Mouse (Mus musculus) MEL (cell line): ENCODE measurements at regions not wholly inside any gene's neighbourhood (a gene's known extent, or its start where the extent isn't known, plus 50 kb on each side); places are given as distances from the start of the nearest gene placed in this dataset.

Experiments used
- DNase-seq: peaks from one replicate; pipeline ENCODE4 v3.0.0; 2011; ENCODE audit warnings: low read depth, low spot score
- H3K27ac ChIP-seq: 2 replicates; pipeline ENCODE4 v1.5.1; 2012; ENCODE audit warnings: low read depth, mild to moderate bottlenecking, control low read depth, low read length, moderate library complexity; ENCODE audit not compliant: control insufficient read depth
- H3K27me3 ChIP-seq, 2 experiments: fragments of 150-350 bp in 1 of 2; sonication (generic) in 1 of 2; 2 replicates each; pipeline ENCODE4 v1.6.1; 2012; ENCODE audit warnings: low read length in 2 of 2, mild to moderate bottlenecking in 2 of 2, improper control_type of control experiment in 1 of 2, moderate library complexity in 1 of 2; ENCODE audit not compliant: insufficient read depth in 2 of 2, control insufficient read depth in 1 of 2
- H3K36me3 ChIP-seq, 2 experiments: 2 replicates each; pipeline ENCODE4 v1.6.1; 2012 to 2014; ENCODE audit warnings: low read length in 2 of 2, improper control_type of control experiment in 1 of 2, inconsistent platforms in 1 of 2, mild to moderate bottlenecking in 1 of 2; ENCODE audit not compliant: insufficient read depth in 2 of 2, control insufficient read depth in 1 of 2
- H3K4me1 ChIP-seq, 2 experiments: fragments of 150-350 bp in 1 of 2; sonication (generic) in 1 of 2; 2 replicates each; pipeline ENCODE4 v1.6.1; 2012; ENCODE audit warnings: low read length in 2 of 2, improper control_type of control experiment in 1 of 2, mild to moderate bottlenecking in 1 of 2; ENCODE audit not compliant: insufficient read depth in 2 of 2, control insufficient read depth in 1 of 2
- H3K4me3 ChIP-seq, 2 experiments: fragments of 150-350 bp in 1 of 2; sonication (generic) in 1 of 2; 2 replicates each; pipeline ENCODE4 v1.5.1; 2012; ENCODE audit warnings: low read depth in 2 of 2, low read length in 2 of 2, mild to moderate bottlenecking in 2 of 2, moderate library complexity in 2 of 2, control low read depth in 1 of 2, improper control_type of control experiment in 1 of 2; ENCODE audit not compliant: control insufficient read depth in 1 of 2, insufficient read depth in 1 of 2
- H3K79me2 ChIP-seq: 2 replicates; pipeline ENCODE4 v1.6.1; 2012; ENCODE audit warnings: mild to moderate bottlenecking, low read length, moderate library complexity; ENCODE audit not compliant: control insufficient read depth, poor library complexity, insufficient read depth
- H3K9ac ChIP-seq: 2 replicates; pipeline ENCODE4 v1.6.1; 2012; ENCODE audit warnings: low read depth, mild to moderate bottlenecking, control low read depth, low read length, moderate library complexity; ENCODE audit not compliant: control insufficient read depth, poor library complexity, severe bottlenecking
- H3K9me3 ChIP-seq: fragments of 150-350 bp; sonication (generic); replicated peaks from 2 replicates; pipeline ENCODE4 v1.6.1; 2012; ENCODE audit warnings: mild to moderate bottlenecking, low read length, improper control_type of control experiment, moderate library complexity; ENCODE audit not compliant: insufficient read depth
- BHLHE40 ChIP-seq: IDR thresholded peaks from 2 replicates; pipeline ENCODE4 v1.6.1; 2012; ENCODE audit warnings: low read depth, mild to moderate bottlenecking, inconsistent platforms, low read length, improper control_type of control experiment, borderline replicate concordance
- CHD2 ChIP-seq: IDR thresholded peaks from 2 replicates; pipeline ENCODE4 v1.6.1; 2011; ENCODE audit warnings: low read length, improper control_type of control experiment
- E2F4 ChIP-seq: IDR thresholded peaks from 2 replicates; pipeline ENCODE4 v1.6.1; 2011; ENCODE audit warnings: low read depth, low read length, improper control_type of control experiment, borderline replicate concordance
- EP300 ChIP-seq, 2 experiments: IDR thresholded peaks; 2 replicates each; pipeline ENCODE4 v1.6.1; 2011; ENCODE audit warnings: improper control_type of control experiment in 2 of 2, low read length in 2 of 2, low read depth in 1 of 2, mild to moderate bottlenecking in 1 of 2
- ETS1 ChIP-seq: IDR thresholded peaks from 2 replicates; pipeline ENCODE4 v1.6.1; 2012; ENCODE audit warnings: low read depth, mild to moderate bottlenecking, inconsistent platforms, low read length, improper control_type of control experiment, moderate library complexity
- GABPA ChIP-seq: IDR thresholded peaks from 2 replicates; pipeline ENCODE4 v1.6.1; 2012; ENCODE audit warnings: low read depth, mild to moderate bottlenecking, inconsistent platforms, low read length, improper control_type of control experiment, moderate library complexity
- GATA1 ChIP-seq: IDR thresholded peaks from 2 replicates; pipeline ENCODE4 v1.6.1; 2011; ENCODE audit warnings: low read depth, low read length, improper control_type of control experiment
- JUND ChIP-seq: IDR thresholded peaks from 2 replicates; pipeline ENCODE4 v1.6.1; 2011; ENCODE audit warnings: low read depth, mild to moderate bottlenecking, improper control_type of control experiment, low read length
- MAFK ChIP-seq: IDR thresholded peaks from 2 replicates; pipeline ENCODE4 v1.6.1; 2011; ENCODE audit warnings: low read depth, mild to moderate bottlenecking, low read length, improper control_type of control experiment, borderline replicate concordance
- MEF2A ChIP-seq: IDR thresholded peaks from 2 replicates; pipeline ENCODE4 v1.6.1; 2014; ENCODE audit warnings: low read depth, mild to moderate bottlenecking, inconsistent platforms, low read length, improper control_type of control experiment; ENCODE audit not compliant: poor library complexity, insufficient replicate concordance, severe bottlenecking; ENCODE audit errors: extremely low read depth
- MYB ChIP-seq: IDR thresholded peaks from 2 replicates; pipeline ENCODE4 v1.6.1; 2011; ENCODE audit warnings: mild to moderate bottlenecking, low read depth, low read length, improper control_type of control experiment
- MYC ChIP-seq: IDR thresholded peaks from 2 replicates; pipeline ENCODE4 v1.6.1; 2011; ENCODE audit warnings: low read depth, mild to moderate bottlenecking, low read length, improper control_type of control experiment, moderate library complexity
- NELFE ChIP-seq: IDR thresholded peaks from 2 replicates; pipeline ENCODE4 v1.6.1; 2011; ENCODE audit warnings: low read depth, low read length, improper control_type of control experiment
- NRF1 ChIP-seq: IDR thresholded peaks from 2 replicates; pipeline ENCODE4 v1.6.1; 2014; ENCODE audit warnings: low read depth, mild to moderate bottlenecking, inconsistent platforms, low read length, improper control_type of control experiment, moderate library complexity; ENCODE audit not compliant: poor library complexity, insufficient read depth, severe bottlenecking
- POLR2AphosphoS2 ChIP-seq: IDR thresholded peaks from 2 replicates; pipeline ENCODE4 v1.6.1; 2011; ENCODE audit warnings: low read length, improper control_type of control experiment
- POLR2AphosphoS5 ChIP-seq: IDR thresholded peaks from 2 replicates; pipeline ENCODE4 v1.6.1; 2012; ENCODE audit warnings: low read depth, borderline replicate concordance, mild to moderate bottlenecking, inconsistent platforms, low read length, moderate library complexity, mixed read lengths
- RCOR1 ChIP-seq: IDR thresholded peaks from 2 replicates; pipeline ENCODE4 v1.6.1; 2012; ENCODE audit warnings: low read depth, mild to moderate bottlenecking, inconsistent platforms, low read length, improper control_type of control experiment
- SIN3A ChIP-seq: IDR thresholded peaks from 2 replicates; pipeline ENCODE4 v1.6.1; 2012; ENCODE audit warnings: low read length, improper control_type of control experiment, inconsistent platforms
- SMC3 ChIP-seq: IDR thresholded peaks from 2 replicates; pipeline ENCODE4 v1.6.1; 2011; ENCODE audit warnings: low read depth, low read length, improper control_type of control experiment
- TBP ChIP-seq: IDR thresholded peaks from 2 replicates; pipeline ENCODE4 v1.8.0; 2011; ENCODE audit warnings: low read depth, low read length, improper control_type of control experiment
- TCF12 ChIP-seq: IDR thresholded peaks from 2 replicates; pipeline ENCODE4 v1.6.1; 2014; ENCODE audit warnings: low read depth, mild to moderate bottlenecking, inconsistent platforms, low read length, improper control_type of control experiment, moderate library complexity
- UBTF ChIP-seq: IDR thresholded peaks from 2 replicates; pipeline ENCODE4 v1.6.1; 2012; ENCODE audit warnings: low read depth, mild to moderate bottlenecking, inconsistent platforms, low read length, improper control_type of control experiment, moderate library complexity, borderline replicate concordance; ENCODE audit not compliant: insufficient read depth
- USF1 ChIP-seq: IDR thresholded peaks from 2 replicates; pipeline ENCODE4 v1.6.1; 2014; ENCODE audit warnings: low read depth, mild to moderate bottlenecking, inconsistent platforms, low read length, improper control_type of control experiment, moderate library complexity
- ZC3H11A ChIP-seq: IDR thresholded peaks from 2 replicates; pipeline ENCODE4 v1.6.1; 2012; ENCODE audit warnings: low read depth, mild to moderate bottlenecking, inconsistent platforms, low read length, improper control_type of control experiment
- ZMIZ1 ChIP-seq: IDR thresholded peaks from 2 replicates; pipeline ENCODE4 v1.6.1; 2012; ENCODE audit warnings: low read depth, mild to moderate bottlenecking, inconsistent platforms, low read length, improper control_type of control experiment, moderate library complexity

- DNase-seq: no peak
- no peak for TF ChIP-seq RCOR1
- TF ChIP-seq MAFK: no peak
- TF ChIP-seq MEF2A: no peak
- no peak for TF ChIP-seq MYC
- no peak for TF ChIP-seq ZMIZ1
- no peak for TF ChIP-seq SIN3A
- TF ChIP-seq TBP: no peak
- TF ChIP-seq NELFE: no peak
- no peak for TF ChIP-seq MYB
- TF ChIP-seq ZC3H11A: no peak
- TF ChIP-seq CHD2: no peak
- no peak for TF ChIP-seq ETS1
- TF ChIP-seq GATA1: no peak
- no peak for TF ChIP-seq USF1
- no peaks in the 10 kb centered on the region; a peak in 1 of 4 replicates for H3K27me3 ChIP-seq
- no peaks in the 10 kb centered on the region for H3K9me3 ChIP-seq
- H3K9ac ChIP-seq: no peak overlapping the region
- H3K36me3 ChIP-seq: no peaks in the 10 kb centered on the region
- H3K27ac ChIP-seq: no peak overlapping the region
- no peaks in the 10 kb centered on the region for H3K4me1 ChIP-seq
- no peaks in the 10 kb centered on the region for H3K79me2 ChIP-seq
- H3K4me3 ChIP-seq: no peak overlapping the region
Observed at GRCm38 (mm10) chr1:193517293-193517692, 147.2 kb upstream of the Camk1g start.

GRCm38 (mm10) chr1:193516395-193516794, 146.3 kb upstream of the Camk1g start:
- DNase-seq: no peak
- Histone ChIP-seq H3K4me3 (no peak overlapping the region), H3K9ac (no peak overlapping the region), H3K9me3 (no peaks in the 10 kb centered on the region), H3K36me3 (no peaks in the 10 kb centered on the region), H3K27ac (no peak overlapping the region), H3K27me3 (no peaks in the 10 kb centered on the region; a peak in 1 of 4 replicates), H3K4me1 (no peaks in the 10 kb centered on the region), H3K79me2 (no peaks in the 10 kb centered on the region)
- TF ChIP-seq TBP: no peak
- TF ChIP-seq BHLHE40: no peak
- TF ChIP-seq RCOR1: no peak
- TF ChIP-seq SMC3: no peak
- TF ChIP-seq MEF2A: no peak
- TF ChIP-seq POLR2AphosphoS5: no peak
- TF ChIP-seq TCF12: no peak
- no peak for TF ChIP-seq JUND
- no peak for TF ChIP-seq ZMIZ1
- TF ChIP-seq NELFE: no peak
- TF ChIP-seq UBTF: no peak
- TF ChIP-seq USF1: no peak
- TF ChIP-seq E2F4: no peak
- no peak for TF ChIP-seq EP300 (IDR thresholded peaks at IDR 0.05; ENCODE audit: low read depth in 1 of 2, low read length in 2 of 2)
- TF ChIP-seq NRF1: no peak
- no peak for TF ChIP-seq GABPA
- TF ChIP-seq POLR2AphosphoS2: no peak
- no peak for TF ChIP-seq GATA1
- TF ChIP-seq MAFK: no peak
